Mouse (Mus musculus): ENCODE measurements around the gene Ccdc181. TPM values are rescaled to one million over a fixed set of nuclear protein-coding genes. Genes with fewer than 3 reads are reported as not detected.
A peak's percentile ranks its signal among the peaks of the same experiment; 100 is the strongest.

Ccdc181 gene
- polyA plus RNA-seq, 1 experiment from 2014 or later, result 7.4 TPM

DNA sequence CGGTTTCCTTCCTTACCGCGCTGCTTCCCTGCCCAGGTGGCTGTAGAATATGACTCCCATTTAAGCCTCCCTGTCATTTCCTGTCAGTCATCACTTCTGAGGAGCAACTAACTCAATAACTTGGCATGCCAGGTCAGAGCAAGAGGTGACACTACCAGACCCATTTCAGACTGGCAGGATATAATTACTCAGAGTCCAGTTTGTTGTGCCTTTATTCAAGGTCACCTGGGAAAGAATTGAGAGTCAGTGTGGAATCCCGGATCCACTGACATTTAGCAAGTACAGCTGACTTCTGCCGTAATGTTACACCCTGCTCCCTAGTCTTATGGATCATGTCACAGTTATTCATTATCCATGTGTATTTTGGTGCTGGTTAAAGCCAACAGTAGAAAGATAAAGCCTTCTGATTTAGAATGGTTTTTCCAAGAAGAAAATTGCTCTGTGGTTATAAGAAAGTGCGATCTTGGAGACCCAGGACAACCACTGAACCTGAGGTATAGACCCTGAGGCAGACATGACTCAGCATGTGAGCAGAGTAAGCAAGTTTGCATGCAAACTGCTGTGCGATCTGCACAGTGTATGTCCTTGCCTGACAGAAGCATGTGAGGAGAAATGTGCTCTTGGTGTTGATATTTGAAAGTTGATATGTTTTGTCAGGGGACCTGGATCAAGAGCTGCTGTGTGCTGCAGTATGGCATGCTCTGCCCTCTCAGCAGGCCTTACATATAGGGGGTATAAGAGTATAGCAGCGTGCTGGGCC, 24.8 kb upstream of the Ccdc181 start:
- no peaks in the 10 kb centered on the region for H3K36me3 ChIP-seq
- H3K9ac ChIP-seq, result no peak overlapping the region

DNA sequence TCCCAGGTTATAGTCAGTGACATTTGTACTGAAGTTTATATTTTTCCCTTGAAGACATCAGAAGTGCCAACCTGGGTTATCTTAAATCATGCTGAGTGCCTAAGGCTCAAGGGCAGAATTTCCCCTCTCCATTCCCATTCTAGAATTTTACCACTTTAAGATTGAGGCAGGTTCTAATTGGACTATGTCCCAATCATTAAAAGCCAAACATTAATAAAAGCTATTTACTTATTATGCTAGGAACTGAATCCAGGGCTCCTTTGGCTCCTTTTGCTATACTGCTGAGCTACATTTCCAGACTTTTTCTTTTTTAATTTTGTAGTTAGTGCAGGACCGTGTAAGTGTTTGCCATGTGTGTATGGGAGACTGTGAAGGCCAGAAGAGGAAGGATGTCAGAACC, 23.9 kb upstream of the Ccdc181 start:
- Histone ChIP-seq H3K36me3 (no peaks in the 10 kb centered on the region), H3K9me3 (no peaks in the 10 kb centered on the region), H3K9ac (no peak overlapping the region), H3K4me1 (peaks cover 17% of the 10 kb centered on the region), H3K27ac (no peak overlapping the region), H3K27me3 (no peaks in the 10 kb centered on the region), H3K4me2 (replicated peaks) (no peak overlapping the region), H3K4me3 (no peak overlapping the region)
- no peak for ATAC-seq (ENCODE audit: insufficient number of reproducible peaks, insufficient read depth, low FRiP score, low TSS enrichment)
- 89% methylated on average over 1 of the region's 1 CpGs for WGBS

More for the DNA sequence above, 24.8 kb upstream of the Ccdc181 start:
- Histone ChIP-seq H3K4me1 (peaks cover 19% of the 10 kb centered on the region), H3K27ac (no peak overlapping the region), H3K9me3 (no peaks in the 10 kb centered on the region), H3K27me3 (no peaks in the 10 kb centered on the region), H3K4me3 (peak overlapping the region; percentile 72; the same call in 1 of the 2 replicates), H3K4me2 (replicated peaks) (peak overlapping the region; percentile 58)
- 39% methylated on average over 8 of the region's 8 CpGs for WGBS
- no peak for ATAC-seq (ENCODE audit: insufficient number of reproducible peaks, insufficient read depth, low FRiP score, low TSS enrichment)

GRCm38 (mm10) chr1:164252551-164252950, 22.8 kb upstream of the Ccdc181 start:
- no peak overlapping the region for H3K27ac ChIP-seq

GRCm38 (mm10) chr1:164254836-164255235, 20.5 kb upstream of the Ccdc181 start:
- 81% methylated on average over 3 of the region's 3 CpGs for WGBS
- no peak overlapping the region for H3K9ac ChIP-seq
- no peaks in the 10 kb centered on the region for H3K27me3 ChIP-seq
- H3K4me2 ChIP-seq (replicated peaks), result no peak overlapping the region
- no peak for ATAC-seq (ENCODE audit: insufficient number of reproducible peaks, insufficient read depth, low FRiP score, low TSS enrichment)
- peaks cover 14% of the 10 kb centered on the region for H3K4me1 ChIP-seq
- H3K4me3 ChIP-seq, result no peak overlapping the region
- H3K36me3 ChIP-seq, result peaks cover 8% of the 10 kb centered on the region; the same call in 1 of the 2 replicates
- no peak overlapping the region for H3K27ac ChIP-seq
- no peaks in the 10 kb centered on the region for H3K9me3 ChIP-seq

More at GRCm38 (mm10) chr1:164252551-164252950, 22.8 kb upstream of the Ccdc181 start:
- Histone ChIP-seq H3K4me3 (no peak overlapping the region), H3K9me3 (no peaks in the 10 kb centered on the region), H3K27me3 (no peaks in the 10 kb centered on the region), H3K4me2 (replicated peaks) (no peak overlapping the region), H3K9ac (no peak overlapping the region), H3K4me1 (peaks cover 17% of the 10 kb centered on the region), H3K36me3 (peaks cover 8% of the 10 kb centered on the region; the same call in 1 of the 2 replicates)
- WGBS, result 78% methylated on average over 5 of the region's 5 CpGs
- no peak for ATAC-seq (ENCODE audit: insufficient number of reproducible peaks, insufficient read depth, low FRiP score, low TSS enrichment)

DNA sequence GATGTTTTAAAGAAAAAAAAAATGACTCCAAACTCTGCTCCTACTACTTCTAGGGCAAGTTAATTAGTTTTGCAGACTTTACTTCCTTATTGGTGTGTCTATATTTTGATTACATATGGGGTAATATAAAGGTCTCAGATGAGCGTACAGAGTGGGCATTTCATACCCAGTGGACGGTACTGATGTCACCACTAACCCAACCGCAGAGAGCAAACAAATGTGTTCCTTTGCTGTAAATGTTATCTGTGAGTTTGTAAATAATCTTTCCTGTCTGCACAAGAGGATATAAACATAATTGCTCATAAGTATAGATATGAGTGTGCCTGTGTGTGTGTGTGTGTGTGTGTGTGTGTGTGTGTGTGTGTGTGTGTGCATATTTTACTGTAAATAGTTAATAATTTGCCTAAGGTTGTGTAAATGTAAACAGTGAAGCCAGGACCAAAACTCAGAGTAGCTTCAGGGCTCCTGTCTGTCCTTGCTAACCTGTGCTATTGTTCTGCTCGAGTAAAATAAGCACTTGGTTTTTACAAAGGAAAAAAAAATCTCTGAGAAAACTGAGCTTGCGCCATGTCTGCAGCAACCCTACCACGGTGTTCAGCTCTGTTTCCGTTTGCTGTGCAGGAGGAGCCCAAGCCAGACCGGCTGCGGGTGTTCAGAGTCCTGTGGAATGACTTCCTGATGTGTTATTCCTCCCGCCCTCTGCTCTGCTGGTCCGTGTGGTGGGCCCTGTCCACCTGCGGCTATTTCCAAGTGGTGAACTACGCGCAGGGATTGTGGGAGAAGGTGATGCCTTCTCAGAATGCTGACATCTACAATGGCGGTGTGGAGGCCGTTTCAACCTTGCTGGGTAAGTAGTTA, 15.0 kb upstream of the Ccdc181 start:
- Histone ChIP-seq H3K36me3 (peaks cover 16% of the 10 kb centered on the region; the same call in 1 of the 2 replicates), H3K9ac (no peak overlapping the region), H3K27me3 (no peaks in the 10 kb centered on the region), H3K4me1 (no peaks in the 10 kb centered on the region), H3K27ac (no peak overlapping the region), H3K4me3 (no peak overlapping the region), H3K9me3 (no peaks in the 10 kb centered on the region), H3K4me2 (replicated peaks) (no peak overlapping the region)
- 77% methylated on average over 16 of the region's 16 CpGs for WGBS
- no peak for ATAC-seq (ENCODE audit: insufficient number of reproducible peaks, insufficient read depth, low FRiP score, low TSS enrichment)

DNA sequence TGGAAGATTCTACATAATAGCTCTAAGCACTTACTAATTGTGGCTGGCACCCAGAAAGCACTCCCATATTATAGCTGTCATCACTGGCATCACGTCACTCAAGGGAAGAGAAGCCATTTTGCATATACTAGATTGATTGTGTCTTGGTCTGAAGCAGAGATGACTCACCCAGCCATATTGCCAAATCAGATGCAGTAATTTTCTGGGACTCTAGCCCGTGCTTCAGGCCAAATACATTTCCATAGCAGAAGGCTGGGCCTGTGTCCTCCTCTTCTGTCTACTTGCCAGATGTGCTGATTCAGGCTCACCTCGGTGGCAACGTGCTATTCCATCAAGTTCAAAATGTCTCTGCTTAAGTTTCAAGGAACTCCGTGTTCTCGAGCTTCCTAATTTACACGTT, 13.8 kb upstream of the Ccdc181 start:
- WGBS, result 92% methylated on average over 7 of the region's 7 CpGs
- H3K4me1 ChIP-seq, result no peaks in the 10 kb centered on the region

GRCm38 (mm10) chr1:164270941-164271340, 4.4 kb upstream of the Ccdc181 start:
- H3K9me3 ChIP-seq, result 0 out of 2 replicates have a peak, but pooled peaks cover 3% of the 10 kb centered on the region
- H3K36me3 ChIP-seq, result no peaks in the 10 kb centered on the region
- H3K27ac ChIP-seq, result no peak overlapping the region
- no peak overlapping the region for H3K9ac ChIP-seq
- no peak overlapping the region for H3K4me2 ChIP-seq (replicated peaks)
- H3K27me3 ChIP-seq, result no peaks in the 10 kb centered on the region
- WGBS, result 80% methylated on average over 7 of the region's 7 CpGs
- no peak overlapping the region for H3K4me3 ChIP-seq
- ATAC-seq (ENCODE audit: insufficient number of reproducible peaks, insufficient read depth, low FRiP score, low TSS enrichment), result no peak
- H3K4me1 ChIP-seq, result peaks cover 8% of the 10 kb centered on the region

More for the DNA sequence above, 13.8 kb upstream of the Ccdc181 start:
- Histone ChIP-seq H3K9me3 (0 out of 2 replicates have a peak, but pooled peaks cover 1% of the 10 kb centered on the region), H3K4me3 (no peak overlapping the region), H3K4me2 (replicated peaks) (no peak overlapping the region), H3K9ac (no peak overlapping the region), H3K27me3 (no peaks in the 10 kb centered on the region), H3K27ac (no peak overlapping the region), H3K36me3 (peaks cover 16% of the 10 kb centered on the region; the same call in 1 of the 2 replicates)
- ATAC-seq (ENCODE audit: insufficient number of reproducible peaks, insufficient read depth, low FRiP score, low TSS enrichment), result no peak

- no peak overlapping the region for H3K27ac ChIP-seq
- no peaks in the 10 kb centered on the region for H3K27me3 ChIP-seq
Measured at GRCm38 (mm10) chr1:164273659-164274058, 1.7 kb upstream of the Ccdc181 start.

GRCm38 (mm10) chr1:164276552-164276951, 1.2 kb downstream of the Ccdc181 start:
- Histone ChIP-seq H3K36me3 (no peaks in the 10 kb centered on the region), H3K9ac (no peak overlapping the region), H3K4me3 (no peak overlapping the region), H3K4me1 (peaks cover 8% of the 10 kb centered on the region), H3K27me3 (no peaks in the 10 kb centered on the region), H3K4me2 (replicated peaks) (no peak overlapping the region), H3K9me3 (no peaks in the 10 kb centered on the region), H3K27ac (no peak overlapping the region)
- 82% methylated on average over 3 of the region's 3 CpGs for WGBS
- no peak for ATAC-seq (ENCODE audit: insufficient number of reproducible peaks, insufficient read depth, low FRiP score, low TSS enrichment)

More at GRCm38 (mm10) chr1:164273659-164274058, 1.7 kb upstream of the Ccdc181 start:
- WGBS, result 23% methylated on average over 6 of the region's 6 CpGs
- no peaks in the 10 kb centered on the region for H3K9me3 ChIP-seq
- no peak overlapping the region for H3K4me2 ChIP-seq (replicated peaks)
- no peak for ATAC-seq (ENCODE audit: insufficient number of reproducible peaks, insufficient read depth, low FRiP score, low TSS enrichment)
- H3K4me1 ChIP-seq, result peaks cover 8% of the 10 kb centered on the region
- no peaks in the 10 kb centered on the region for H3K36me3 ChIP-seq
- H3K9ac ChIP-seq, result no peak overlapping the region
- no peak overlapping the region for H3K4me3 ChIP-seq

DNA sequence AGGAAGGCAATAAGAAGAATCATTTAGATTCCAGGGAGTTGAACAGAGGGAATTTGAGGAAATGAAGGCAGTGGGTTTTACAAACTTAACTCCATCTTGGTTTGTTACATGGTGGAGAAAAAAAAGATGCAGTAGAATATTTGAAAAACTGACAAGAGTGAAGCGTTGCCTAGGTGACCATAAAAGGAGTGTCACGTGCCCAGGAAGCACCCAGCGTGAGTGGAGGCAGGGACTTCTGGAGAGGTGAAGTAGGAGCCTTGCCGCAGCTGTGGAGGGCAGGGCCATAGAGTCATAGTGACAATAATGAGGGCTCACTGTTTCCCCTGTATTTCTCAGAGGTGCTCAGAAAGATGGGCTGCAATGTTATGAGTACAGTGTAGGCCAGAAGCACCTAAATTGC, 3.9 kb downstream of the Ccdc181 start:
- H3K27me3 ChIP-seq, result no peaks in the 10 kb centered on the region
- WGBS, result 75% methylated on average over 4 of the region's 4 CpGs
- no peaks in the 10 kb centered on the region for H3K36me3 ChIP-seq
- no peak overlapping the region for H3K27ac ChIP-seq
- no peak overlapping the region for H3K4me3 ChIP-seq
- ATAC-seq (ENCODE audit: insufficient number of reproducible peaks, insufficient read depth, low FRiP score, low TSS enrichment), result no peak
- H3K9me3 ChIP-seq, result no peaks in the 10 kb centered on the region
- H3K4me2 ChIP-seq (replicated peaks), result no peak overlapping the region
- no peak overlapping the region for H3K9ac ChIP-seq
- peaks cover under 1% of the 10 kb centered on the region; the same call in 1 of the 2 replicates for H3K4me1 ChIP-seq

DNA sequence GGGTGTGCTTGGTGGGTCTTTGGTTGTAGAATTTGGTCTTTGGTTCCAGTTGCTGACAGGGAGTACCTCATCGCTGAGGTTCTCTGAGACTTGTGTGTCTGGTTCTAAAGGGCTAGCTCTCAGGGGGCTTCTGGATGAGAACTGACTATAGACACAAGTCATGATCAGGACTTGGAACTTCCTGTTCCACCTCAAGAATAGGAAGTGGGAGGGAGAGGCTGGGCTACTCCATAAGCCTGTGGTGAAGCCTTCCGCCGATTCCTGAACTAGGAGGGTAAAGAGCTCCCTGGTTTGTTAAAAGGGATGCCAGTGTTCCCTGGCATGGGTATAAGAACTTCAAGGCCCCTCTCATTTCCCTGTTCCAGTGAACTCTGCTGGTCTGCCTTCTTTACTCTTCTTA, 8.6 kb downstream of the Ccdc181 start:
- Histone ChIP-seq H3K27ac (no peak overlapping the region), H3K9me3 (no peaks in the 10 kb centered on the region), H3K4me3 (no peak overlapping the region), H3K27me3 (no peaks in the 10 kb centered on the region), H3K4me1 (no peaks in the 10 kb centered on the region), H3K4me2 (replicated peaks) (no peak overlapping the region), H3K9ac (no peak overlapping the region), H3K36me3 (no peaks in the 10 kb centered on the region)
- no peak for ATAC-seq (ENCODE audit: insufficient number of reproducible peaks, insufficient read depth, low FRiP score, low TSS enrichment)
- WGBS, result 91% methylated on average over 3 of the region's 3 CpGs
